Mouse (Mus musculus): ENCODE measurements around the gene Hdac1. TPM values are rescaled to one million over a fixed set of nuclear protein-coding genes. Genes with fewer than 3 reads are reported as not detected.
A peak's percentile ranks its signal among the peaks of the same experiment; 100 is the strongest.
"Not testable (repeated sequence)": the region's sequence is repeated elsewhere in the genome, so short reads cannot be mapped to it uniquely, and the experiment has no call there.

The Hdac1 gene
- total RNA-seq, 2 experiments from 2014 or later: 68.6 to 98.6 TPM

- ATAC-seq (ENCODE audit: poor library complexity, severe bottlenecking): no peak
These were observed 18.7 kb upstream of the Hdac1 start for GRCm38 (mm10) chr4:129561184-129561583.

GRCm38 (mm10) chr4:129558321-129558955 is 15.9 kb upstream of the Hdac1 start:
- no peak for ATAC-seq (ENCODE audit: poor library complexity, severe bottlenecking)

GRCm38 (mm10) chr4:129557256-129557808 is 14.8 kb upstream of the Hdac1 start:
- no peak for ATAC-seq (ENCODE audit: poor library complexity, severe bottlenecking)

- ATAC-seq (ENCODE audit: poor library complexity, severe bottlenecking): peak; percentile 94
These were observed 14.2 kb upstream of the Hdac1 start for GRCm38 (mm10) chr4:129556532-129557223.

GRCm38 (mm10) chr4:129555862-129556531 is 13.5 kb upstream of the Hdac1 start:
- peak; percentile 17; the same call in 1 of the 2 replicates for ATAC-seq (ENCODE audit: poor library complexity, severe bottlenecking)

GRCm38 (mm10) chr4:129555421-129555861 is 12.9 kb upstream of the Hdac1 start:
- peak; percentile 57 for ATAC-seq (ENCODE audit: poor library complexity, severe bottlenecking)

- not testable (repeated sequence) for ATAC-seq (ENCODE audit: poor library complexity, severe bottlenecking)
These were observed 12.0 kb upstream of the Hdac1 start for GRCm38 (mm10) chr4:129554512-129554911.

- no peak for ATAC-seq (ENCODE audit: poor library complexity, severe bottlenecking)
These were observed 7.8 kb upstream of the Hdac1 start for GRCm38 (mm10) chr4:129550295-129550694.

GRCm38 (mm10) chr4:129549306-129549705 is 6.8 kb upstream of the Hdac1 start:
- ATAC-seq (ENCODE audit: poor library complexity, severe bottlenecking): peak; percentile 38; the same call in 1 of the 2 replicates

- ATAC-seq (ENCODE audit: poor library complexity, severe bottlenecking): not testable (repeated sequence)
These were observed 5.1 kb upstream of the Hdac1 start for GRCm38 (mm10) chr4:129547631-129548030.

GRCm38 (mm10) chr4:129544106-129544505 is 1.6 kb upstream of the Hdac1 start:
- ATAC-seq (ENCODE audit: poor library complexity, severe bottlenecking): no peak

GRCm38 (mm10) chr4:129541868-129542591 is 483 bp downstream of the Hdac1 start:
- ATAC-seq (ENCODE audit: poor library complexity, severe bottlenecking): no peak

GRCm38 (mm10) chr4:129540012-129540411 is 2.5 kb downstream of the Hdac1 start:
- no peak for ATAC-seq (ENCODE audit: poor library complexity, severe bottlenecking)

GRCm38 (mm10) chr4:129528901-129529300 is 13.6 kb downstream of the Hdac1 start:
- not testable (repeated sequence) for ATAC-seq (ENCODE audit: poor library complexity, severe bottlenecking)

GRCm38 (mm10) chr4:129525889-129526288 is 16.6 kb downstream of the Hdac1 start:
- ATAC-seq (ENCODE audit: poor library complexity, severe bottlenecking): no peak

GRCm38 (mm10) chr4:129525338-129525737 is 17.2 kb downstream of the Hdac1 start:
- no peak for ATAC-seq (ENCODE audit: poor library complexity, severe bottlenecking)

- ATAC-seq (ENCODE audit: poor library complexity, severe bottlenecking): no peak
These were observed 24.0 kb downstream of the Hdac1 start for GRCm38 (mm10) chr4:129518519-129518918.

GRCm38 (mm10) chr4:129516925-129517324 is 25.6 kb downstream of the Hdac1 start:
- ATAC-seq (ENCODE audit: poor library complexity, severe bottlenecking): no peak

- peak; percentile 66 for ATAC-seq (ENCODE audit: poor library complexity, severe bottlenecking)
These were observed 28.1 kb downstream of the Hdac1 start for GRCm38 (mm10) chr4:129514300-129514898.

GRCm38 (mm10) chr4:129513891-129514290 is 28.6 kb downstream of the Hdac1 start:
- ATAC-seq (ENCODE audit: poor library complexity, severe bottlenecking): no peak

All from megakaryocyte, adult 5-6 weeks (primary cell).